Mouse (Mus musculus): ENCODE results near the gene Gm38431.

Gm38431 gene

GRCm38 (mm10) chr9:21041308-21041707 is 50.5 kb downstream of the Gm38431 start:
- DNase-seq (ENCODE audit: low spot score): no peak

GRCm38 (mm10) chr9:21039779-21040178 is 52.0 kb downstream of the Gm38431 start:
- no peak for DNase-seq (ENCODE audit: low spot score)

GRCm38 (mm10) chr9:21037481-21037891 is 54.3 kb downstream of the Gm38431 start:
- peak; percentile 59 for DNase-seq (ENCODE audit: low spot score)

DNA sequence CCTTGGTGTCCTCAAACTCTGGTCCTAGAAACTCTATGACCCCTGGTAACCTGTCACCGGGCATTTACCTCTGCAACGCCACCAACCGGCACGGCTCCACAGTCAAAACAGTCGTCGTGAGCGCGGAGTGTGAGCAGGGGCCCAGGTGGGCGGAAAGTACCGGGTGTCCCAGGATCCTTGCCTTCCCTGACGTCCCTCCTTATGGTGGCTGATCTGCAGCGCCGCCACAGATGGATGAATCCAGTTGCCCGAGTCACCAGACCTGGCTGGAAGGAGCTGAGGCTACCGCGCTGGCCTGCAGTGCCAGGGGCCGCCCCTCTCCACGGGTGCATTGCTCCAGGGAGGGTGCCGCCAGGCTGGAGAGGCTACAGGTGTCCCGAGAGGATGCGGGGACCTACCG is 55.1 kb downstream of the Gm38431 start:
- DNase-seq (ENCODE audit: low spot score): no peak

DNA sequence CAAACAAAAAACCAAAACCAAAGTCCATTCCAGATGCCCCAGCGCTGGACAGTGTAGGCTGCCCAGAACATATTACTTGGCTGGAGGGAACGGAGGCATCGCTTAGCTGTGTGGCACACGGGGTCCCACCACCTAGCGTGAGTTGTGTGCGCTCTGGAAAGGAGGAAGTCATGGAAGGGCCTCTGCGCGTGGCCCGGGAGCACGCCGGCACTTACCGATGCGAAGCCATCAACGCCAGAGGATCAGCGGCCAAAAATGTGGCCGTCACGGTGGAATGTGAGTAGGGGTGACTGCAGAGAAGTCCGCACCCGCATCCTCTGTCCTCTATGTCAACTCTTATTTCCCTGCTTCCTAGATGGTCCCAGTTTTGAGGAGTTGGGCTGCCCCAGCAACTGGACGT is 55.6 kb downstream of the Gm38431 start:
- no peak for DNase-seq (ENCODE audit: low spot score)

DNA sequence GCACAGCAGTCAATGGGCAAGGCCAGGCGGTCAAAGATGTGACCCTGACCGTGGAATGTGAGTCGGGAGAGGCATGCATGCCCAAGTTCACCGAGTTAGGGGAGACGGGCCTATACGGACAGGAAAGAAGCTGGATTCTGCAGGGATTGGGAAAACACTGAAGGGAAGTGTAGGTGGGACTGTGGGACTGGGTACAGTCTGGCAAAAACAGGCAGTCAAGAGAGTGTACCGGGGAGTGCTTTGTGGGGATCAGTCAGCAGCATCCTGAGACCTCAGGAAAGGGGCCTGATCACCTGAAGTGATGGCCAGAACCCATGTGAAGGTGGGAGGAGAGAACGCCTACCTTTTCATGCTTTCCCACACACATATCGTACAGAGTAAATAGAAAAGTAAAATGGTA is 56.2 kb downstream of the Gm38431 start:
- no peak for DNase-seq (ENCODE audit: low spot score)

GRCm38 (mm10) chr9:21034481-21035085 is 57.2 kb downstream of the Gm38431 start:
- DNase-seq (ENCODE audit: low spot score): no peak

DNA sequence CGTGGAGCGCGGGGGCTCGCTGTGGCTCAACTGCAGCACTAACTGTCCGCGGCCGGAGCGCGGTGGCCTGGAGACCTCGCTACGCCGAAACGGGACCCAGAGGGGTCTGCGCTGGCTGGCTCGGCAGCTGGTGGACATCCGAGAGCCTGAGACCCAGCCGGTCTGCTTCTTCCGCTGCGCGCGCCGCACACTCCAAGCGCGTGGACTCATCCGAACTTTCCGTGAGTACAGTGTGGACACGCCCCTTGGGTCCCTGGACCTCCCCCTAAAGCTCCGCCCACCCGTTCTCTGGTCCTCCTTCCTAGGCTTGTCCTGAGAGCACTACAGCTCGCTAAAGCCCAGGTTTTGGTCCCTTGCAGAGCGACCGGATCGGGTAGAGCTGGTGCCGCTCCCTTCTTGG is 58.7 kb downstream of the Gm38431 start:
- DNase-seq (ENCODE audit: low spot score): peak; percentile 83

DNA sequence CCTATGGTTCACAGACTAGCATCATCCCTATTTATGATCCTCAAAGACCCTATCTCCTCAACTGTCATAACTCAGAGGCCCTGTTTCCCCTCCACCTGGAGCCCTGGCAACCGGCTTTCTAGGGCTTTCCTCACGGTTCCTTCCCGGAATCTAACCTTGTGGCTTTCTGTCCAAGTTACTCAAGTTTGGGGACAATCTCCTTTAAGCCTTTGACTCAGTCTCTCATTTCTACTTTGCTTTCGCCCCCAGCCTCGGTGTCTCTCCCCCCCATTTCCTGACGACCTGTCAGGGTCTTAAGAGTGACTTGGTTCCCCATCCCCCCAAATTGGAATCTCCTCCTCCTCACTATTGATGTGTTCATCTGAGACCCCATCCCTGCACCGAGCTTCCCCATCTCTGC is 59.3 kb downstream of the Gm38431 start:
- DNase-seq (ENCODE audit: low spot score): no peak

- peak; percentile 42 for DNase-seq (ENCODE audit: low spot score)
Measured at GRCm38 (mm10) chr9:21031896-21032351, 59.9 kb downstream of the Gm38431 start, which contains the start of gene Icam5. Icam5 (plus strand) TSS chr9:21032073.

DNA sequence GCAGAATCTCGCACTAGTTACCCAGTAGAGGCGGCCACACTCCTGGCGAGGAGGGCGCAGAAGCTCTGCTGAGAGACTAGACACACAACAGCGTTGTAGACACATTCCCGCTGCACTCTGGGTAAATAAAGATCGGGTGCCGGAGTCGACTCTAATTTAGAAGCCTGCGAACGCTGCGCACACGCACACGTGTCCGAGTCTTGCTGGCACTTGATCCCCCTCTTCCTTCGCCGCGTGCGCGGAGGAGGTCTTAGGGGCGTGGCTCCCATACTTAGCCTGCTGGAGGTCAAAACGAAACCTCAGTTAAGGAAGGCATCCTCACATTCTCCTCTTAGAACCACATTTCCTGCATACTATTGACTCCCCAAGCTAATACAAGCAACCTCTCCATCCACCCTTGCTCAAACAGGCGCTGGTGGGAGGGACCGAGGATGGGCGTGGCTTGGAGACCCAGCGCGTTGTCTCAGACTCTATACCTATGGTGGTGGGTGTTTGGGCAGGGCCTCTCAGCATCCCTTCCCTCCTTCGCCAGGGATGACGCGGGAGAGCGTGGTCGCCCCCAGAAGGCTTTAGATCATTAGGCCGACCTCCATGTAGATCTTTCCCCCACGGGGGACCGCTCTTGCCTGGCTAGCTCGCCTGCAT is 60.4 kb downstream of the Gm38431 start:
- peak; percentile 65 for DNase-seq (ENCODE audit: low spot score)

DNA sequence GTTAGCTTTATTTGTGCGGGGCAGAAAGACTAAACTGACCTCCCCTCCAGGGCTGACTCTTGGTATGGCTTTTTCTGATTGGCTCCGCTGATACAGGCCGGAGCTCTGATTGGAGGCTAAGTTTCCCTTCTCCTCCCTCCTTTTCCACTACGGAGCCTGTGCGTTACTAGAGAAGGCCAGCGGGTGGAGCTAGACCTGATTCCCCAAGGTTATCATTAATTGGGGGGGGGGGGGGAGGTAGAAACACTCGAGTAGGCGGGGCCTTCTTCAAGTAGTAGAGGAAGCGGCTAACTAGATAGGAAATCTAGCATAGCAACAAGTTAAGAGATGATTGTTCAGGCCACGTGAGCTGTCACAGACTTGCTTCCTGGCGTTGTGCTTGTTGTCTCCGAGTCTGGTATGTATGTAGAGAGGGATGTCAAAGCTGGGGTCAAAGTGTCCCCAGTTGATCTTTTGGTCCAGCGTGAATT is 61.0 kb downstream of the Gm38431 start:
- DNase-seq (ENCODE audit: low spot score): peak; percentile 80

GRCm38 (mm10) chr9:21030055-21030600 is 61.7 kb downstream of the Gm38431 start:
- no peak for DNase-seq (ENCODE audit: low spot score)

- peak; percentile 84 for DNase-seq (ENCODE audit: low spot score)
Measured at GRCm38 (mm10) chr9:21029291-21030054, 62.3 kb downstream of the Gm38431 start, which contains the start of gene Icam4. Icam4 (plus strand) TSS chr9:21029373.

DNA sequence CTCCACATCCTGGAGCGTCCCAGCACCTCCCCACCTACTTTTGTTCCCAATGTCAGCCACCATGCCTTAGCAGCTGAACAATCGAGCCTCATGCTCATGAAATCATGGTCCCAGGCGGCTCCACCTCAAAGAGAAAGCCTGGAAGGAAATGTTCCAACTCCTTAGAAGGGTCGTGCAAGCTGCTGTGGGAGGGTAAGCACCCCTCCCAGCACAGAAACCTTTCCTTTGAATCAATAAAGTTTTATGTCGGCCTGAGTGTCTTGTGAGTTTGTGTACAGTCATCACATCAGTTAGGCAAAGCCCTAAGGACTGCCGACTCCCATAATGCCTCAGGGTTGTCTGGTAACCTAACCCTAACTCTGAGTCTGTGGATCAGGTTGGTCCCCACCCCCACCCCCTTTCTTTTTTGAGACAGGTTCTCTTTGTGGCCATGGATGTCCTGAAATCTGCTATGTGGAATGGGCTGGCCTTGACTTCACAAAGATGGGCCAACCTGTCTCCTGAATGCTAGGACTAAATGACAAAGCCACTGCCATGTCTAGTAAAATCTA is 63.2 kb downstream of the Gm38431 start:
- DNase-seq (ENCODE audit: low spot score): no peak

DNA sequence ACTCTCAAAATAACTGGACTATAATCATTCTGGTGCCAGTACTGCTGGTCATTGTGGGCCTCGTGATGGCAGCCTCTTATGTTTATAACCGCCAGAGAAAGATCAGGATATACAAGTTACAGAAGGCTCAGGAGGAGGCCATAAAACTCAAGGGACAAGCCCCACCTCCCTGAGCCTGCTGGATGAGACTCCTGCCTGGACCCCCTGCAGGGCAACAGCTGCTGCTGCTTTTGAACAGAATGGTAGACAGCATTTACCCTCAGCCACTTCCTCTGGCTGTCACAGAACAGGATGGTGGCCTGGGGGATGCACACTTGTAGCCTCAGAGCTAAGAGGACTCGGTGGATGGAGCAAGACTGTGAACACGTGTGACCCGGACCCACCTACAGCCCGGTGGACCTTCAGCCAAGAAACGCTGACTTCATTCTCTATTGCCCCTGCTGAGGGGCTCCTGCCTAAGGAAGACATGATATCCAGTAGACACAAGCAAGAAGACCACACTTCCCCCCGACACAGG is 64.0 kb downstream of the Gm38431 start:
- no peak for DNase-seq (ENCODE audit: low spot score)

GRCm38 (mm10) chr9:21026849-21027248 is 64.9 kb downstream of the Gm38431 start:
- no peak for DNase-seq (ENCODE audit: low spot score)

DNA sequence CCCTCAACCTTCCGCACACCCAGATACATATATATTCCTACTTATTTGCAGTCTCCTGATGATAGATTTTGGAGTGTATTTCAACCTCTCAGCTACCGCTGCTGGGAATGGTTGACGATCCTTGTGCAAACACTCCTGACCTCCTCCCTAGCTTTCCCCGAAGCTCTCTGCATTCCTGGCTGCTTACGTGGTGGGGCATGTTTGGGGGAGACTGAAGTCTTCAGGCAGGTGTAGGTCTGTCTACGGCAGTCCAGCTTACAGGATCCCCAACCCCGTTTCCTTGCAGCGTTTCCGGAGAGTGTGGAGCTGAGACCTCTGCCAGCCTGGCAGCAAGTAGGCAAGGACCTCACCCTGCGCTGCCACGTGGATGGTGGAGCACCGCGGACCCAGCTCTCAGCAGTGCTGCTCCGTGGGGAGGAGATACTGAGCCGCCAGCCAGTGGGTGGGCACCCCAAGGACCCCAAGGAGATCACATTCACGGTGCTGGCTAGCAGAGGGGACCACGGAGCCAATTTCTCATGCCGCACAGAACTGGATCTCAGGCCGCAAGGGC is 66.5 kb downstream of the Gm38431 start:
- DNase-seq (ENCODE audit: low spot score): no peak

DNA sequence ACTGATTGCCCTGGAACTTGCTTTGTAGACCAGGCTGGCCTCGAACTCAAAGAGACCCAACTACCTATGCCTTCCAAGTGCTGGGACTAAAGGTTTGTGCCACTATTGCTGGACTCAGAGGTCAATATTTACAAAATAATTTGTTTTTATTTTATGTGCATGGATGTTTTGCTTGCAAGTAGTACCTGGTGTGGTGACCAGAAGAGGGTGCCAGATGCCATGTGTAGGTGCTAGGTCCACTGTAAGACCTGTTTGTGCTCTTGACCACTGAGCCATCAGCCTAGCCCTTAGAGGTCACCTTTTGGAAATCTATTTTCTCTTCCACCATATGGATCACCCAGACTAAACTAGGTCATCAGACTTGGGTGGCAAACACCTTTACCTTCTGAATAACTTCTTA is 69.1 kb downstream of the Gm38431 start:
- no peak for DNase-seq (ENCODE audit: low spot score)

DNA sequence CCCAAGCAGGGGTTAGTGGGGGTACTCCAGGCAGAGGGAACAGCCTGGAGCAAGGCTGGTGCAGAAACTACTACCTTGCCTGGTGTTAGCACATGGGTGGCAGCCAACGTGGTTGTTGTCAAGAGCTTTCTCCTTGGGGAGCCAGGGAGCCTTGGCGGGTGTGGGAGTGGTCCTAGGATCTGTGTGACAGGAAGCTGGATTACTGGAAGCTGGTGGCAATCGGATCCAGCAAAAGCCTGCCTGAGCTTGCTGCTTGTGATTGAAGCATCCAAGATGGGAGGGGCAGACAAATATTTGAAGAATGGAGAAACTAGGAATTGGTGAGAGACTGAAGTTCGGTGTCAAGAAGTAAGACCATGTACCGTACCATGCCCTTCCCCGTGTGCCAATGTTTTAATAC is 69.5 kb downstream of the Gm38431 start:
- DNase-seq (ENCODE audit: low spot score): no peak

GRCm38 (mm10) chr9:21021363-21021762 is 70.4 kb downstream of the Gm38431 start:
- no peak for DNase-seq (ENCODE audit: low spot score)

DNA sequence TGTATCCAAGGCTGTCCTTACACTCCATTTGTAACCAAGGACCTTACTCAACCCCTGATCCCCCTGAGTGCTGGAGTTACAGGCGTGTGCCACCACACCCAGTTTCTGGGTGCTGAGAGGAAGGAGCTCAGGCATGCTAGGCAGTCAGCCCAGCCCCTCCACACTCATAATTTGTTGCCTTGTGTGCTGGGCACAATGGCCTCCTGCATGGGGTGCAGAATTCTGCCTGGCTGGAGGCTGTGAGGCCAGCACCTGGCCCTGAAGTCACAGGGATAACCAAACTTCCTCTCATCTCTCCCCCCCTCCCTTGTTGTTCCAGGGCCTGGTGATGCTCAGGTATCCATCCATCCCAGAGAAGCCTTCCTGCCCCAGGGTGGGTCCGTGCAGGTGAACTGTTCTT is 73.2 kb downstream of the Gm38431 start:
- no peak for DNase-seq (ENCODE audit: low spot score)

All from ovary, postnatal 36 days (tissue).